Mouse (Mus musculus): Measurements from ENCODE around the gene Baz1b.

DNA sequence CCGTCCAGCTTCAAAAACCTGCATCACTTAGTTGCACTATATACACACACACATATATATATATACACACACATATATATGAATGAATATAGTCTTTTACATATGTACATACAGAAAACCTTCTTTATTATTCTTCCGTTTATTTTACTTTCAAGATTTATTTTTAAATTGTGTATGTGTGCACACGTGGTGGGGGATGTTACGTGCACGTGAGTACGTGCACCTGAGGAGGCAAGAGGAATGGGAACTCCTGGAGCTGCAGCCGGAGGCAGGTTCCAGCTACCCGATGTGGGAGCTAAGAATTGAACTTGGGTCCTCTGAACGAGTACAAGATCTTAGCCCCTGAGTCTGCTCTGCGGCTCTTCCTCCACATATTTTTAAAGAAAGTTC, 838 bp upstream of the Baz1b start:
- no peak for TF ChIP-seq GATA1 (IDR thresholded peaks at IDR 0.05; ENCODE audit: low read length)
- no peak for TF ChIP-seq TAL1 (IDR thresholded peaks at IDR 0.05; ENCODE audit: low read length)

Data from erythroblast, embryonic 14.5 days (primary cell).